Mouse (Mus musculus) CH12.LX (cell line): ENCODE data around the gene Cenpp.

ENCODE experiments used
- CTCF ChIP-seq, 2 experiments: IDR thresholded peaks in 1 of 2; conservative IDR thresholded peaks in 1 of 2; 2 replicates each; pipeline ENCODE4 v1.5.1; 2011 to 2012; ENCODE audit warnings: low read depth in 2 of 2, low read length in 2 of 2, improper control_type of control experiment in 1 of 2, inconsistent platforms in 1 of 2, mild to moderate bottlenecking in 1 of 2, moderate library complexity in 1 of 2
- EP300 ChIP-seq: IDR thresholded peaks from 2 replicates; pipeline ENCODE4 v1.6.1; 2011; ENCODE audit warnings: low read length, improper control_type of control experiment
- MAX ChIP-seq: IDR thresholded peaks from 2 replicates; pipeline ENCODE4 v1.6.1; 2011; ENCODE audit warnings: low read length, improper control_type of control experiment
- TBP ChIP-seq: conservative IDR thresholded peaks from 2 replicates; pipeline ENCODE4 v1.6.1; 2011; ENCODE audit warnings: low read depth, low read length, improper control_type of control experiment

DNA sequence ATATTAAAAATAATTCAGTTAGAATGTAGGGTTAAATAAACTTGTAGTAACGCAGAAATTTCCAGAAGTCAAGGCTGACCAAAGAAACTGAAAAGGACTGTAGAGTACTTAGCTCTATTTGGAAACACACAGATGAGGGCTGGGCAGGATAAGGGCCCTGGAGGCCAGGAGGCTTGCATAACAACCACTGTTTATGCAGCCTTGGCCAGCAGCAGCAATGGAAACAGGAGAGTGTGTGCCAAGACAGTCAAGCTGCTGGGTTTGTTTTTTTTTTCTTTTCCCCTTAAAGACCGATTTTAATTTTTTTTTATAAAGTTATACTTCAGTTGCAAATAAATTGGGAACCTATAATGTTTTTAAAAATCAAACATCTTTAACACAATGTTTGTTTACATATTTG is 172.5 kb downstream of the Cenpp start:
- no peak for TF ChIP-seq EP300
- no peak for TF ChIP-seq TBP
- no peak for TF ChIP-seq CTCF (conservative IDR thresholded peaks at IDR 0.05 in 1 of 2, IDR thresholded peaks at IDR 0.05 in 1 of 2; ENCODE audit: low read depth in 2 of 2, low read length in 2 of 2)
- TF ChIP-seq MAX, result no peak
